Comparison of ENCODE assay signal across 8 mouse cellular contexts in the genomic region with DNA sequence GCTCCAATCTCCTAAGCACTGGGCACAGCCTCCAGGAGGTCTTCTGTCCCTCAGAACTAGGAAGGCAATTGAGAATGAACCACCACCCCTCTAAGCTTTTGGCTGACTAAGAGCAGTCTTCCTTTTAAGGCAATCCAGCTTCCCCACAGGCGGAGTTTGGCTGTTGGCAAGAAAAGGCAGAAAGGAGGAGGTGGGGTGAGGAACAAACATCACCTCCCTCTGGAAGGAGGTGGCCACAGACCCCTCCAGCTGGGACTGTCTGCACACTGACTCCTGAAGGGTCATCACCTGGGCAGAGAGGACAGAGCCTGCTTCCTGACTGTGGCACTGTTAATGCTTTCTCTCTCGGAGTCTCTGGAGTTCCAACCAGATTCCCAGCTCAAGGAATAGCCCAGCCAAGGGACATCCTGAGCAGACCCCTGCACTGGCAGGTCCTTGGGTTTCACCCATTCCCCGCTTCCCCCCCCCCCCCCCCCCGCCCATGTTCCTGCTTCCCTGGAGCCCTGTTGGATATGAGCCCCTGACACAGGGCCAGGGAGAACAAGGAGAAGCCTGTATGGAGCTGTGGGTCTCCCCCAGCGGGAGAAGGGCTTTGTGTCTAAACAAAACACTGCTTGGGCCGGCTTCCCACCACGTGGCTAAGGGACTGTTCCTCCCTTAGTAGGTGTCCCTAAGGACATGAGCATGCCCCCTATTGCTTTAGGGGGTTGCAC. TPM values are rescaled to one million over a fixed set of nuclear protein-coding genes. Genes with fewer than 3 reads are reported as not detected.
DNase-seq lines count a peak whose midpoint lies in the region; ATAC-seq and TF ChIP-seq lines count a peak whose summit lies in the region.
"Had no signal": no experiment of that assay in that cellular context is flagged by ENCODE, and none has a peak within 500 bp of the region (broad histone marks: within the 10 kb centered on the region; RNA-seq: fewer than 3 reads in every experiment).

No protein-coding gene starts in this region.

- peak; percentile 19; the same call in 1 of the 2 replicates for TF ChIP-seq CTCF in stomach, postnatal 0 days (IDR thresholded peaks at IDR 0.05; ENCODE audit: low read depth)

- peaks cover 64 to 87% of the 10 kb centered on the region in 2 experiments for H3K4me1 ChIP-seq in heart, embryonic 14.5 days (ENCODE audit: control insufficient read depth in 2 of 2, insufficient read depth in 2 of 2, low read length in 2 of 2)
- peaks cover 31% of the 10 kb centered on the region for H3K4me1 ChIP-seq in stomach, postnatal 0 days (replicated peaks; ENCODE audit: control insufficient read depth, insufficient read depth)

- H3K36me3 ChIP-seq in heart, embryonic 14.5 days (ENCODE audit: control insufficient read depth, insufficient read depth, low read length) = peaks cover 10% of the 10 kb centered on the region; the same call in 1 of the 2 replicates
- no peaks in the 10 kb centered on the region for H3K36me3 ChIP-seq in stomach, postnatal 0 days (ENCODE audit: control insufficient read depth, insufficient read depth, low read length)

- ATAC-seq in heart, embryonic 14.5 days (ENCODE audit: insufficient number of reproducible peaks, insufficient read depth, low FRiP score, low read depth) = peak; percentile 8; the same call in 1 of the 2 replicates
- ATAC-seq in stomach, postnatal 0 days (ENCODE audit: low FRiP score, low TSS enrichment) = no peak

- H3K27me3 ChIP-seq in heart, embryonic 14.5 days (ENCODE audit: control insufficient read depth, insufficient read depth, low read length) = no peaks in the 10 kb centered on the region
- H3K27me3 ChIP-seq in stomach, postnatal 0 days (ENCODE audit: control insufficient read depth, insufficient read depth, low read length) = no peaks in the 10 kb centered on the region

- H3K4me3 ChIP-seq in heart, embryonic 14.5 days (ENCODE audit: control insufficient read depth in 1 of 2, insufficient read depth in 1 of 2, low read depth in 1 of 2, low read length in 2 of 2) = no peak overlapping the region
- no peak overlapping the region for H3K4me3 ChIP-seq in stomach, postnatal 0 days (ENCODE audit: low read depth, low read length)

- WGBS in heart, embryonic 14.5 days = 10% methylated on average over 5 of the region's 7 CpGs
- WGBS in stomach, postnatal 0 days = 27% methylated on average over 6 of the region's 7 CpGs

- no peak for TF ChIP-seq EP300 in stomach, postnatal 0 days (optimal IDR thresholded peaks at IDR 0.05)

- peak overlapping the region; percentile 54 for H3K9ac ChIP-seq in heart, embryonic 14.5 days (ENCODE audit: low read length)
- peak overlapping the region; percentile 35 for H3K9ac ChIP-seq in stomach, postnatal 0 days (ENCODE audit: low read length)

- peak overlapping the region; percentile 80 to 92 for H3K27ac ChIP-seq in heart, embryonic 14.5 days (replicated peaks in 1 of 2; ENCODE audit: control insufficient read depth in 1 of 2, insufficient read depth in 1 of 2, low read depth in 2 of 2, low read length in 2 of 2)
- H3K27ac ChIP-seq in stomach, postnatal 0 days (replicated peaks) = peak overlapping the region; percentile 93

- peak; percentile 89 for DNase-seq in brain, adult 2 months (ENCODE audit: low read depth, low spot score)
- DNase-seq in cerebellum, adult 9-11 months = peak; percentile 57
- peak; percentile 43 to 79 for DNase-seq in layer of hippocampus, adult 18-20 months (ENCODE audit: low spot score in 2 of 2)
- DNase-seq in lung, postnatal 14 days = peak; percentile 62
- peak; percentile 40 for DNase-seq in stomach, postnatal 0 days (ENCODE audit: low spot score)
- DNase-seq in thymus, postnatal 14 days = no peak

- H3K4me2 ChIP-seq in heart, embryonic 14.5 days (ENCODE audit: low read length) = peak overlapping the region; percentile 40
- peak overlapping the region; percentile 40 for H3K4me2 ChIP-seq in stomach, postnatal 0 days (replicated peaks; ENCODE audit: low read depth)

- H3K9me3 ChIP-seq in heart, embryonic 14.5 days (ENCODE audit: control insufficient read depth, low read length) = no peaks in the 10 kb centered on the region
- H3K9me3 ChIP-seq in stomach, postnatal 0 days (ENCODE audit: control insufficient read depth, low read length) = no peaks in the 10 kb centered on the region

RNA-seq across cellular contexts. Expression of a gene that starts 14.5 kb away (rescaled TPM):
- polyA plus RNA-seq in heart, embryonic 14.5 days (2014; fragmentation: Nextera tagmentation; extraction: Ambion mirVana) = 133 and 220 TPM in 2 replicates
- total RNA-seq in layer of hippocampus, adult 18-20 months (2021) = 100 to 1,000 TPM; 272 to 277 TPM
- 418 and 496 TPM in 2 replicates for polyA plus RNA-seq in stomach, postnatal 0 days (2015; fragmentation: Nextera tagmentation; extraction: Ambion mirVana)

RNA-seq across cellular contexts. Expression of a gene that starts 31.5 kb away (rescaled TPM):
- 72.4 and 77.2 TPM in 2 replicates for polyA plus RNA-seq in heart, embryonic 14.5 days (2014; fragmentation: Nextera tagmentation; extraction: Ambion mirVana)
- 10 to 100 TPM; 13.2 to 13.9 TPM for total RNA-seq in layer of hippocampus, adult 18-20 months (2021)
- 91.1 and 92.2 TPM in 2 replicates for polyA plus RNA-seq in stomach, postnatal 0 days (2015; fragmentation: Nextera tagmentation; extraction: Ambion mirVana)

RNA-seq across cellular contexts. Expression of a gene that starts 44.9 kb away (rescaled TPM):
- 5,020 and 5,035 TPM in 2 replicates for polyA plus RNA-seq in heart, embryonic 14.5 days (2014; fragmentation: Nextera tagmentation; extraction: Ambion mirVana)
- total RNA-seq in layer of hippocampus, adult 18-20 months (2021) = 1 to 10 TPM; 1.2 to 1.5 TPM
- polyA plus RNA-seq in stomach, postnatal 0 days (2015; fragmentation: Nextera tagmentation; extraction: Ambion mirVana) = 4.2 and 6.8 TPM in 2 replicates
- polyA plus RNA-seq: liver, adult 2 months had no signal

Comparison
In these comparisons a context has a peak if more than half of its experiments do, and no peak if none do; other contexts are left out.
1. RNA of a gene that starts 44.9 kb away (polyA plus RNA-seq): 5,020 to 5,035 TPM in heart, embryonic 14.5 days; 4.2 to 6.8 TPM in stomach, postnatal 0 days; every median in the first group is over 100 times any median in the second.